Mouse (Mus musculus) embryonic fibroblast, embryonic 13.5 days (primary cell): ENCODE data around the gene Drg2. TPM values are rescaled to one million over a fixed set of nuclear protein-coding genes. Genes with fewer than 3 reads are reported as not detected.
A peak's percentile ranks its signal among the peaks of the same experiment; 100 is the strongest.

Source experiments
- H3K27ac ChIP-seq: 2 replicates; pipeline ENCODE4 v1.5.1; 2012; ENCODE audit warnings: low read length, control low read depth, inconsistent platforms; ENCODE audit not compliant: insufficient read depth
- H3K4me1 ChIP-seq: 2 replicates; pipeline ENCODE4 v1.6.1; 2011; ENCODE audit warnings: low read length; ENCODE audit not compliant: control insufficient read depth, insufficient read depth
- H3K4me3 ChIP-seq: 2 replicates; pipeline ENCODE4 v1.5.1; 2011; ENCODE audit warnings: mild to moderate bottlenecking, control low read depth, low read length; ENCODE audit not compliant: insufficient read depth
- CTCF ChIP-seq: IDR thresholded peaks from 2 replicates; pipeline ENCODE4 v1.5.1; 2011; ENCODE audit warnings: mild to moderate bottlenecking, control low read depth, low read length, moderate library complexity, borderline replicate concordance; ENCODE audit not compliant: insufficient read depth
- POLR2A ChIP-seq: IDR thresholded peaks from 2 replicates; pipeline ENCODE4 v1.6.1; 2011; ENCODE audit warnings: low read depth, mild to moderate bottlenecking, control low read depth, low read length, moderate library complexity
- polyA plus RNA-seq: library from polyadenylated mRNA; stranded (reverse); fragments of >200 nt; gene quantifications from 2 replicates; pipeline ENCODE4 v1.2.4, GENCODE M21; 2011; ENCODE audit warnings: low read depth; ENCODE audit not compliant: missing spikeins, insufficient read length

Drg2 gene
- polyA plus RNA-seq, 1 experiment: 53.4 TPM

DNA sequence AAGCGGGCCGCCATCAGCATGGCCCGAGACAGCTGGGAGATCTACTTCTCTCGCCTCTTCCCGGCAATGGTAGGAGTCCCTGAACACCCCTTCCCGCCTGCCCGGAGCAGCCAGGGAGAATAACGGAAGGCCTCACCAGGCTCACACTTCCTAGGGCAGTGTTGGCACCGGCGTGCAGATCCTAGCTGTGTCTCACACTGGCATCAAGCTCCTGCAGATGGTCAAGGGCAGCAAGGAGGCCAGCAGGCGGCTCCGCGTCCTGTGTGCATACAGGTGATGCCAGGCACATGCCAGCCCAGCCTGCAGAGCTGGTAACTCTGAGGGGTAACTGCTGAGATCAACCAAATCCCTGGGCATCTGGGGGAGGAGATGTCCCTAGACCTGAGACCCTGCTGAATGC lies 52.9 kb downstream of the Drg2 start:
- no peaks in the 10 kb centered on the region for H3K4me1 ChIP-seq
- no peak overlapping the region for H3K27ac ChIP-seq
- TF ChIP-seq CTCF: no peak
- no peak overlapping the region for H3K4me3 ChIP-seq

DNA sequence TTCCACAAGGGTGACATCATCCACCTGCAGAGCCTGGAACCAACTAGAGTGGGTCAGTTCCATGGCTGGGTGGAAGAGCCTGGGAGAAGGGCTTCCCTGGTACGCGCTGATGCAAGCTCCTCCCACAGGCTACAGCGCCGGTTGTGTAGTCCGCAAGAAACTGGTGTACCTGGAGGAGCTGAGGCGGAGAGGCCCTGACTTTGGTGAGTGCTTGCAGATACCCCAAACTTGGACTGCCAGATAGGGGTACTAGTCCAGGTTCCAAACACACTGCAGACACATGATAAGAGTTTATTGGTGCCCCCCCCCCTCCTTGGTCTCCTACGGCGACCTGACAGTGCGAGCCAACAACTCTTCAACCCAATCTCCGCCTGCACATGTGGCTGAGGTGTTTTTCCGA lies 54.6 kb downstream of the Drg2 start:
- Histone ChIP-seq H3K4me3 (0 out of 2 replicates have a peak overlapping the region, but pooled peaks have one; percentile 12), H3K4me1 (no peaks in the 10 kb centered on the region), H3K27ac (no peak overlapping the region)
- TF ChIP-seq POLR2A (no peak), CTCF (no peak)

DNA sequence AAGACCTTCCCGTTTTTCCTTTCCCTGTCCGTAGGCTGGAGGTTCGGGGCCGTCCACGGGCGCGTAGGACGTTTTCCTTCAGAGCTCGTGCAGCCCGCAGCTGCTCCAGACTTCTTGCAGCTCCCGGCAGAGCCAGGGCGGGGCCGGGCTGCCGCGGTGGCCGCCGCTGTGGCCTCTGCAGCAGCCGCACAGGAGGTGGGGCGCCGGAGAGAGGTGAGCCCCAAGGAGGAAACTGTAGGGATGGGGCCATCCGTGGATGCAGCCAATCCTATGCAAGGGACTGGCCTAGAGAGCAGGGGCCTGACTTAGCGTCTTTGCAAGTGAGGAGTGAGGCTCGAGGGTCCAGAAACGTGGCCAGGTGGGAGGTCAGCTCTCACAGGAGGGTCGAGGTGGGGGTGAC lies 55.1 kb downstream of the Drg2 start:
- Histone ChIP-seq H3K4me3 (peak overlapping the region; percentile 12; the same call in 1 of the 2 replicates), H3K4me1 (no peaks in the 10 kb centered on the region), H3K27ac (no peak overlapping the region)
- TF ChIP-seq POLR2A (no peak), CTCF (no peak)

DNA sequence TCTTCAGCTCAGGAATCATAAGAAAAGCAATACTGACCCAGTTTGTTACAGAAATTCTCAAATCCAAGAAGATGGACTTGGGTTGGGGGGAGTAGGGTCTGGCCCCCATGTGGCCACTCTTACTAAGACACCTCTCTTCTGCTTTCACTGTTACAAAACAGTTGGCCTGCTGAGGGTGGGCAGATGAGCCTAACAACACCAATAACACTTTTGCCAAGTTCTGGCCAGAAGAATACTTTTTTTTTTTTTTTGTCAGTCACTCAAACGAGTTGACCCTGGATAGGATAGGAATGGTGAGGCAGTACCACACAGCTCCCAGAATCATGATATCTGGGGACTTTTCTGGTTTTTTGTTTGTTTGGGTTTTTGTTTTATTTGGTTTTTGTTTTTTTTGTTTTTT lies 57.5 kb downstream of the Drg2 start:
- Histone ChIP-seq H3K27ac (no peak overlapping the region), H3K4me1 (no peaks in the 10 kb centered on the region), H3K4me3 (no peak overlapping the region)
- TF ChIP-seq CTCF (no peak), POLR2A (no peak)

DNA sequence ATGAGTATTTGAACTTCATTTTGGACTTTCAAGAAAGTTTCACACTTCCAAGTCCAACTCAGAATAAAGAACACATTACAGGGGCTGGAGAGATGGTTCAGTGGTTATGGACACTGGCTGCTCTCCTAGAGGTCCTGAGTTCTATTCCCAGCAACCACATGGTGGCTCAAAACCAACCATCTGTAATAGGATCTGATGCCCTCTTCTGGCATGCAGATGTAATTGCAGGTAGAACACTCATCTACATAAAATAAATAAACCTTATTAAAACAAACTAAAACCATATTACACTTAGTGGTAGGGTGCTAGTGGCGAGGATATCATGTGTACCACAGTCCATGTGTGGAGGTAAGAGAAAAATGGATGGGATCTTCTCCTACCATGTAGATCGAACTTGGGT lies 58.1 kb downstream of the Drg2 start:
- H3K27ac ChIP-seq: no peak overlapping the region
- H3K4me3 ChIP-seq: no peak overlapping the region
- H3K4me1 ChIP-seq: no peaks in the 10 kb centered on the region
- no peak for TF ChIP-seq CTCF
- no peak for TF ChIP-seq POLR2A

DNA sequence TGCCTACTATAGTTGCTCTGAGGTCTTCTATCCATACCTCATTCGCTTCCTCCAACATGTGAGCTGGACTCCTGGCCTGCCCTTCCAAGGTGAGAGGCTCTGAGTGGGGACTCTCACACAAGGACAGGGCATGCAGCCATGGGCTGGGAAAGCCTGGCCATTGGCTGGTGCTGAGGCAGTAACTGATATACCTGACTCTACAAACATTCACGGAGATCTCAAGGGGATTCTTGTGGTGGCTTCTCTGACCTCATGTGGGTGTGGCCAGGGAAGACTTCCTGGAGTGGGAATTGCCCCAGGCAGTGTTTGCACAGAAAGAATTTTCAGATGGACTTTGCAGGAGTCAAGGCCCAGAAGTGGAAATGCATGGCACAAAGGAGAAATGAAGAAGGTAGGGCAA lies 60.5 kb downstream of the Drg2 start:
- no peak for TF ChIP-seq CTCF
- no peak for TF ChIP-seq POLR2A
- no peak overlapping the region for H3K27ac ChIP-seq
- no peaks in the 10 kb centered on the region for H3K4me1 ChIP-seq
- H3K4me3 ChIP-seq: no peak overlapping the region

DNA sequence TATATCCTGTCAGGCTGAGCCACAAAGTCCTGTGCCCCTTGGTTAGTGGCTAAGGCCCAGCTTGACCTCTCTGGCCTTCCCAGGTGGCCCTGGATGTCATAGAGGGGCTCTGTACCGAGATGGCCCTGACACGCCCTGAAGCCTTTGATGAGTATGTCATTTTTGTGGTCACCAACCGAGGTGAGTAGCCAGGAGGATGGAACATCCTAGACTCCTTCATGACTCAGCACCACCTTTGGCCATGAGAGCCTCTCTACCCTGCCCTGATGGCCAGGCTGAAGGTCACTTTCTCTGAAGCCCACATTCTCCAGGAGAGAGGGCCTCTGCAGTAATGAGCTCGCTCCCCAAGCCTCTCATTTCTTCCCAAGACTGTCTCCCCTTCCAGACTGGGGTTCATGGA lies 63.9 kb downstream of the Drg2 start:
- Histone ChIP-seq H3K4me3 (no peak overlapping the region), H3K27ac (no peak overlapping the region), H3K4me1 (no peaks in the 10 kb centered on the region)
- no peak for TF ChIP-seq POLR2A
- no peak for TF ChIP-seq CTCF

Other genes starting within 250 kb of the Drg2 start
- gene Srebf1, start 232.0 kb upstream of the Drg2 start, polyA plus RNA-seq: 54.1 and 57.3 TPM in 2 replicates
- gene Tom1l2, start 101.7 kb upstream of the Drg2 start, polyA plus RNA-seq: 30.3 and 36.2 TPM in 2 replicates
- gene Drc3, start 101.3 kb upstream of the Drg2 start, polyA plus RNA-seq: 0.48 and 0.53 TPM in 2 replicates
- 16.2 and 18.0 TPM in 2 replicates for gene Gid4, start 37.4 kb upstream of the Drg2 start, polyA plus RNA-seq
- 24.9 and 28.8 TPM in 2 replicates for gene Atpaf2, start 36.1 kb upstream of the Drg2 start, polyA plus RNA-seq
- not detected in 2 replicates for gene Myo15, start 14.7 kb downstream of the Drg2 start, polyA plus RNA-seq
- 46.4 and 53.5 TPM in 2 replicates for gene Alkbh5, start 81.8 kb downstream of the Drg2 start, polyA plus RNA-seq
- gene Llgl1, start 245.1 kb downstream of the Drg2 start, polyA plus RNA-seq: 26.6 and 32.2 TPM in 2 replicates